Mouse (Mus musculus): Measurements from ENCODE around the gene Vmn1r119.
"Not testable (repeated sequence)": the region's sequence is repeated elsewhere in the genome, so short reads cannot be mapped to it uniquely, and the experiment has no call there.

The Vmn1r119 gene

DNA sequence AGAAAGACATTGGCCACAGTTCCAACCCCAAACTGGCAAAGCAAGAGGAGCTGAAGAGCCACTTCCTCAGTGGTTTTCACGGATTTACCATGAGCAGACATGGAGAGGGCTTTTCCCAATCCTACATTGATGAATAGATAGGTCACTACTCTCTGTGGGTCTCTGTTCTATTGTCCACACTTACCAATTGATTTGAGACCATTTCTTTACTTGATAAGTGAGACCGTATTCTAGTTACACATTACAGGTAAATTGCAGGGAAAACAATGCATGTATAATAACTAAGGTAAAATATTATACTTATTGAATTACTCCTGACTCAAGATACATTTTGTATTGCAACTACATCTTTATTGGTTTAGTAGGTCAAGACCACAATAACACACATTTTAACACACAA is at the start of gene Vmn1r119:
Vmn1r119 (minus strand) TSS at position 101 of the 400 bp plus-strand sequence.
- not testable (repeated sequence) for DNase-seq (ENCODE audit: low spot score in 2 of 2)

DNA sequence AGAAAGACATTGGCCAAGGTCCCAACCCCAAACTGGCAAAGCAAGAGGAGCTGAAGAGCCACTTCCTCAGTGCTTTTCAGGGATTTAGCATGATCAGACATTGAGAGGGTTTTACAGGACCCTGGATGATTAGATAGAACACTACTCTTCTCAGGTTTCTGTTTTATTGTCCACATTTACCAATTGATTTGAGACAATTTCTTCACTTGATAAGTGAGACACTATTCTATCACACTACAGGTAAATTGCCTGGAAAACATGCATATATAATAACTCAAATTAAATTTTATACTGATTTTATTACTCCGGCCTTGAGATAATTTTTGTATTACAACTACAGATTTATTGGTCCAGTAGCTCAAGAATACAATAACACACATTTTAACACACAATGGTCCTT is 41.4 kb upstream of the Vmn1r119 start, which contains the start of gene Vmn1r120:
Vmn1r120 (minus strand) TSS at position 101 of the 400 bp plus-strand sequence.
- not testable (repeated sequence) for DNase-seq (ENCODE audit: low spot score in 2 of 2)
